Mouse (Mus musculus): ENCODE results near the gene Zdhhc21.

The Zdhhc21 gene

GRCm38 (mm10) chr4:82762430-82763119 lies 97.2 kb downstream of the Zdhhc21 start:
- DNase-seq (ENCODE audit: low read depth): no peak

DNA sequence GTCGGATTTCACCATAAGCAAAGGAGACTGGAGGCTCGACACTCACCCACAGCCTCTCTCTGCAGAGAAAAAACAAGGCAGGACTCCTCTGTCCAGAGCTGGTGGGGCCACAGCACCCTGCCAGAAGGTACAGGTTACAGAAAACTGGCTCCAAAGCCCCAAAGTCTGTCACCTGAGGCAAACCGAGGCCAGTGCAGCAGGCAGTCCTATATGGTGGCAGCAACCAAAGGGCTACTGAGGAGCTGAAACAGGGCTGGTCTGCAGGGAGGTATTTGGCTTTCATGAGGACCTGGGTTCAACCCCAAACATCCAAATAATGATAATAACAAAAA lies 103.5 kb downstream of the Zdhhc21 start:
- DNase-seq (ENCODE audit: low read depth): no peak

DNA sequence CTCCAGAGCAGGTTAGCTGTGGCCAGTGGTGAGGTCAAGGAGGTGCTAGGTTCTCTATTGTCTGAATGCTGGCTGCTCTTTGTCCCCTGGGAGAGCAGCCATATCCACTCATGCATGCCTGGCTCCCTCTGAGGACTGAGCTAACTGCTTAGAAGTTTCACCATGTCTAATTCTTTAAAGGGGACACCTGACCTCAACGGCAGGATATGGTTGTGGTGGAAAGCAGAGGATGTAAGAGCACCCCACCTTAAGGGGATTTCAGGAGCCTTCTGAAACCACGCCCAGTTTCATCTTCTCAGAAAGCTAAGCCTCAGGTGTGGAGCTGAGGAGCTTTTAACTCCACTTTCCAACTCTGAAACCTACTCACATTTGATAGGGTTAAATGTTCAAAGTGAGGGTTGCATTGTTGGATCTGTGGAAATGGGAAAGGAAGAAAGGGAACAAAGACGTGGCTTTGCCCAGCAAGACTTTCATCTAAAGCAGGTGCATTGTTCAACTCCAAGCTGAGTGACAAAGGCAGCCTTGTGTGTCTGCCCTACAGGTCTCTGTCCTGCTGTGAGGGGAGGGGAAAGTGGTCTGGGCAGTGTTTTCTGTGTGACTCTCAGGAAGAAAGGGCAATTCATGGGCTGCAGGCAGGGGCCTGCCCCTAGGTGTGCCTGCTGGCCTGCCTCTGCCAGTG lies 104.0 kb downstream of the Zdhhc21 start:
- peak; percentile 5 for DNase-seq (ENCODE audit: low read depth)

All from naive thymus-derived CD4-positive, alpha-beta T cell, adult 2 months (primary cell).